Mouse (Mus musculus) G1E (cell line): ENCODE data around the gene Baz1a.

Experiments used
- CTCF ChIP-seq: IDR thresholded peaks from 2 replicates; pipeline ENCODE4 v1.5.1; 2012; ENCODE audit warnings: low read depth, low read length, inconsistent platforms, mixed read lengths
- TAL1 ChIP-seq: conservative IDR thresholded peaks from 2 replicates; pipeline ENCODE4 v1.6.1; 2012; ENCODE audit warnings: low read depth, low read length, inconsistent platforms, mixed read lengths

- TF ChIP-seq TAL1: no peak
- TF ChIP-seq CTCF: no peak
Measured at GRCm38 (mm10) chr12:55017119-55017721, 3.1 kb upstream of the Baz1a start.
